ENCODE assay signal across 8 mouse cellular contexts in genomic region chr16:50736151-50737047, GRCm38 (mm10).
DNase-seq lines count a peak whose midpoint lies in the region; ATAC-seq and TF ChIP-seq lines count a peak whose summit lies in the region.

No protein-coding gene starts in this region.

- H3K4me3 ChIP-seq in C2C12 (ENCODE audit: insufficient read depth, poor library complexity, severe bottlenecking) (no peak overlapping the region), myocyte (peak overlapping the region; percentile 19)
- peak overlapping the region; percentile 53 for H3K4me3 ChIP-seq in erythroblast, embryonic 14.5 days (replicated peaks)
- peak overlapping the region; percentile 48 for H3K4me3 ChIP-seq in heart, embryonic 11.5 days (ENCODE audit: low read depth, low read length)
- peak overlapping the region; percentile 57 for H3K4me3 ChIP-seq in kidney, embryonic 16.5 days (ENCODE audit: low read length)
- peak overlapping the region; percentile 78 for H3K4me3 ChIP-seq in liver, adult 2 months (ENCODE audit: insufficient read depth, low read depth, low read length)

- H3K4me1 ChIP-seq in erythroblast, embryonic 14.5 days (ENCODE audit: control insufficient read depth) = peaks cover 26% of the 10 kb centered on the region
- 0 out of 2 replicates have a peak, but pooled peaks cover 2% of the 10 kb centered on the region for H3K4me1 ChIP-seq in heart, embryonic 11.5 days (ENCODE audit: control insufficient read depth, insufficient read depth, low read length)
- H3K4me1 ChIP-seq in kidney, embryonic 16.5 days (ENCODE audit: insufficient read depth, low read length) = peaks cover 11% of the 10 kb centered on the region; the same call in 1 of the 2 replicates
- peaks cover 2% of the 10 kb centered on the region for H3K4me1 ChIP-seq in liver, adult 2 months (ENCODE audit: control insufficient read depth, insufficient read depth, low read length)

- H3K27me3 ChIP-seq in C2C12 (ENCODE audit: control insufficient read depth, insufficient read depth, insufficient read length) = no peaks in the 10 kb centered on the region
- H3K27me3 ChIP-seq in erythroblast, embryonic 14.5 days (ENCODE audit: control insufficient read depth) = peaks cover 15% of the 10 kb centered on the region
- H3K27me3 ChIP-seq in heart, embryonic 11.5 days (ENCODE audit: control insufficient read depth, insufficient read depth, low read length) = no peaks in the 10 kb centered on the region; the same call in 1 of the 2 replicates
- no peaks in the 10 kb centered on the region for H3K27me3 ChIP-seq in kidney, embryonic 16.5 days (ENCODE audit: insufficient read depth, low read length)
- no peaks in the 10 kb centered on the region for H3K27me3 ChIP-seq in liver, adult 2 months (ENCODE audit: control insufficient read depth, insufficient read depth, low read length)
- H3K27me3 ChIP-seq in myocyte (ENCODE audit: control insufficient read depth, insufficient read depth, insufficient read length) = no peaks in the 10 kb centered on the region
- no peaks in the 10 kb centered on the region for H3K27me3 ChIP-seq in splenic B cell, adult 2 months (ENCODE audit: control insufficient read depth, insufficient read depth, low read length, poor library complexity, severe bottlenecking)

- DNase-seq in brain, embryonic 14.5 days (ENCODE audit: low read depth) = peak; percentile 97
- DNase-seq in liver, adult 2 months (ENCODE audit: extremely low read depth, low read depth, low spot score) = peak; percentile 84
- peak; percentile 94 for DNase-seq in splenic B cell, adult 2 months (ENCODE audit: low read depth, low spot score)

- H3K9ac ChIP-seq in heart, embryonic 11.5 days (ENCODE audit: low read depth, low read length) = peak overlapping the region; percentile 71
- peak overlapping the region; percentile 65 for H3K9ac ChIP-seq in kidney, embryonic 16.5 days (replicated peaks; ENCODE audit: low read length)
- H3K9ac ChIP-seq in liver, adult 2 months (ENCODE audit: low read depth, low read length) = 0 out of 2 replicates have a peak overlapping the region, but pooled peaks have one; percentile 44

- H3K79me2 ChIP-seq in C2C12 (ENCODE audit: control insufficient read depth, insufficient read depth) = peaks cover 7% of the 10 kb centered on the region
- no peaks in the 10 kb centered on the region for H3K79me2 ChIP-seq in liver, adult 2 months (ENCODE audit: control insufficient read depth, insufficient read depth, low read length)
- H3K79me2 ChIP-seq in myocyte (ENCODE audit: control insufficient read depth, insufficient read depth) = peaks cover 3% of the 10 kb centered on the region

- H3K4me2 ChIP-seq in heart, embryonic 11.5 days = peak overlapping the region; percentile 79
- H3K4me2 ChIP-seq in kidney, embryonic 16.5 days (replicated peaks; ENCODE audit: low read depth, low read length) = peak overlapping the region; percentile 87
- peak overlapping the region; percentile 91 for H3K4me2 ChIP-seq in myocyte (ENCODE audit: low read depth)

- H3K9me3 ChIP-seq in erythroblast, embryonic 14.5 days (ENCODE audit: control insufficient read depth, low read length) = no peaks in the 10 kb centered on the region
- H3K9me3 ChIP-seq in heart, embryonic 11.5 days (replicated peaks; ENCODE audit: control insufficient read depth, low read length) = no peaks in the 10 kb centered on the region
- no peaks in the 10 kb centered on the region for H3K9me3 ChIP-seq in kidney, embryonic 16.5 days (ENCODE audit: low read length)

- no peak overlapping the region for H3ac ChIP-seq in C2C12 (ENCODE audit: control insufficient read depth, insufficient read length, low read depth)
- no peak overlapping the region for H3ac ChIP-seq in myocyte (ENCODE audit: control insufficient read depth, insufficient read length)

- WGBS in heart, embryonic 11.5 days (ENCODE audit: insufficient replicate concordance) = 9% methylated on average over 21 of the region's 21 CpGs
- WGBS in kidney, embryonic 16.5 days = 6% methylated on average over 21 of the region's 21 CpGs
- WGBS in liver, adult 2 months = 4% methylated on average over 21 of the region's 21 CpGs

- peak; percentile 78 for ATAC-seq in heart, embryonic 11.5 days (replicated peaks; ENCODE audit: insufficient number of reproducible peaks, low FRiP score, low TSS enrichment)
- peak; percentile 92 for ATAC-seq in kidney, embryonic 16.5 days (ENCODE audit: low FRiP score, low TSS enrichment)

- no peaks in the 10 kb centered on the region for H3K79me3 ChIP-seq in C2C12 (ENCODE audit: low read depth)

- peak; percentile 93 for TF ChIP-seq CTCF in C2C12 (IDR thresholded peaks at IDR 0.05; ENCODE audit: control insufficient read depth, insufficient read depth, insufficient read length)
- peak; percentile 99 for TF ChIP-seq CTCF in brain, embryonic 14.5 days (IDR thresholded peaks at IDR 0.05; ENCODE audit: borderline replicate concordance, extremely low read depth, insufficient read depth, insufficient read length)
- peak; percentile 100 for TF ChIP-seq CTCF in liver, adult 2 months (IDR thresholded peaks at IDR 0.05; ENCODE audit: low read depth, low read length)

- H3K27ac ChIP-seq in heart, embryonic 11.5 days (ENCODE audit: low read depth, low read length) = no peak overlapping the region
- H3K27ac ChIP-seq in kidney, embryonic 16.5 days (ENCODE audit: low read length) = peak overlapping the region; percentile 80; the same call in 1 of the 2 replicates
- no peak overlapping the region for H3K27ac ChIP-seq in liver, adult 2 months (replicated peaks; ENCODE audit: insufficient read depth, low read depth, low read length)

- H3K36me3 ChIP-seq in C2C12 (ENCODE audit: control insufficient read depth, insufficient read depth) (no peaks in the 10 kb centered on the region), myocyte (ENCODE audit: control insufficient read depth, insufficient read depth) (no peaks in the 10 kb centered on the region)
- H3K36me3 ChIP-seq in erythroblast, embryonic 14.5 days (ENCODE audit: control insufficient read depth) = no peaks in the 10 kb centered on the region
- H3K36me3 ChIP-seq in heart, embryonic 11.5 days (ENCODE audit: control insufficient read depth, insufficient read depth, low read length) = no peaks in the 10 kb centered on the region
- no peaks in the 10 kb centered on the region for H3K36me3 ChIP-seq in kidney, embryonic 16.5 days (ENCODE audit: insufficient read depth, low read length)
- no peaks in the 10 kb centered on the region for H3K36me3 ChIP-seq in liver, adult 2 months (ENCODE audit: control insufficient read depth, insufficient read depth, low read length)
- H3K36me3 ChIP-seq in splenic B cell, adult 2 months (ENCODE audit: control insufficient read depth, insufficient read depth, low read length, poor library complexity, severe bottlenecking) = no peaks in the 10 kb centered on the region

- TF ChIP-seq POLR2A in brain, embryonic 14.5 days (IDR thresholded peaks at IDR 0.05; ENCODE audit: borderline replicate concordance, extremely low read depth, insufficient read depth, insufficient read length, poor library complexity, severe bottlenecking) = no peak
- TF ChIP-seq POLR2A in liver, adult 2 months (IDR thresholded peaks at IDR 0.05; ENCODE audit: extremely low read depth, insufficient read depth, low read length) = no peak
- peak; percentile 46 for TF ChIP-seq POLR2A in myocyte (IDR thresholded peaks at IDR 0.05; ENCODE audit: insufficient read length, low read depth)

TF ChIP-seq in C2C12, 6 proteins besides CTCF, POLR2A, EP300 and RAD21:
- TF ChIP-seq MYOG (IDR thresholded peaks at IDR 0.05; ENCODE audit: control insufficient read depth, extremely low read depth, insufficient read length) = no peak
- no peak for TF ChIP-seq MAX (IDR thresholded peaks at IDR 0.05)
- no peak for TF ChIP-seq FOSL1 (IDR thresholded peaks at IDR 0.05; ENCODE audit: insufficient read depth, low read length, poor library complexity, severe bottlenecking)
- no peak for TF ChIP-seq CEBPB (IDR thresholded peaks at IDR 0.05; ENCODE audit: low read depth)
- TF ChIP-seq MYOD1 (IDR thresholded peaks at IDR 0.05; ENCODE audit: control insufficient read depth, insufficient read length, low read depth) = no peak
- TF ChIP-seq USF1 (IDR thresholded peaks at IDR 0.05; ENCODE audit: low read depth) = no peak

TF ChIP-seq in myocyte, 11 proteins besides CTCF, POLR2A, EP300 and RAD21:
- TF ChIP-seq MYOD1 (IDR thresholded peaks at IDR 0.05; ENCODE audit: control insufficient read depth in 1 of 3, insufficient read length in 2 of 3, low read depth in 2 of 3) = no peak
- TF ChIP-seq E2F4 (IDR thresholded peaks at IDR 0.05; ENCODE audit: insufficient read depth) = no peak
- no peak for TF ChIP-seq USF1 (IDR thresholded peaks at IDR 0.05; ENCODE audit: low read depth)
- no peak for TF ChIP-seq TCF12 (IDR thresholded peaks at IDR 0.05; ENCODE audit: insufficient read depth, poor library complexity, severe bottlenecking)
- TF ChIP-seq MAX (IDR thresholded peaks at IDR 0.05; ENCODE audit: low read depth) = no peak
- TF ChIP-seq MYOG (IDR thresholded peaks at IDR 0.05; ENCODE audit: control insufficient read depth in 1 of 3, insufficient read depth in 1 of 3, insufficient read length in 2 of 3, low read depth in 2 of 3) = no peak
- TF ChIP-seq REST (IDR thresholded peaks at IDR 0.05; ENCODE audit: insufficient read depth, insufficient read length) = no peak
- no peak for TF ChIP-seq SRF (IDR thresholded peaks at IDR 0.05; ENCODE audit: control insufficient read depth, insufficient read length, low read depth)
- no peak for TF ChIP-seq POLR2AphosphoS2 (IDR thresholded peaks at IDR 0.05; ENCODE audit: insufficient read length, low read depth)
- TF ChIP-seq CEBPB (IDR thresholded peaks at IDR 0.05; ENCODE audit: insufficient read depth, poor library complexity, severe bottlenecking) = no peak
- TF ChIP-seq TCF3 (IDR thresholded peaks at IDR 0.05; ENCODE audit: insufficient read length, low read depth) = no peak
